Mouse (Mus musculus): ENCODE measurements around the gene Csrnp1.

DNA sequence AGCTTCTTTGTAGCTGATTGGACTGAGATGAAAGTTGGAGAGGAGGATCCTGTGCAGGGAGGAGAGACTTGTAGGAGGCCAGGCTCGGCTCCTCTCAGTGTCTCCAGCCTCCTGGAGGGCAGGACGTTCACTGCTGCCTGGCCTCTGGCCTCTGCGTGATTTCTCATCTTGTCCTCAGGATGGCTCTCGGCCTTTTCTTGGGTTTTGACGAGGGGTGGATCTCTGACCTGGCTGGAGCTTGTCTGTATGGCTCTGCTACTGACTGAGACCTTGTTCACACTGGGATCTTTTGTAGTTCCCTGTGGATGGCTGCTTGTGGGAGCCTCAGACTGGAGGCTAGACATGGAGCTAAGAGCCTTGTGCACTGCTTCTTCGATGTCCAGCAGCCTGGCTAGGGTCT lies 30.4 kb upstream of the Csrnp1 start:
- no peak for TF ChIP-seq EP300 (IDR thresholded peaks at IDR 0.05; ENCODE audit: low read depth)
- TF ChIP-seq CTCF (IDR thresholded peaks at IDR 0.05; ENCODE audit: low read depth): no peak

Measured in liver, embryonic 14.5 days (tissue).